Mouse (Mus musculus): Measurements from ENCODE around the gene Apbb2. TPM values are rescaled to one million over a fixed set of nuclear protein-coding genes. Genes with fewer than 3 reads are reported as not detected.

The Apbb2 gene
- polyA plus RNA-seq, 1 experiment from 2014 or later = 38.0 TPM

DNA sequence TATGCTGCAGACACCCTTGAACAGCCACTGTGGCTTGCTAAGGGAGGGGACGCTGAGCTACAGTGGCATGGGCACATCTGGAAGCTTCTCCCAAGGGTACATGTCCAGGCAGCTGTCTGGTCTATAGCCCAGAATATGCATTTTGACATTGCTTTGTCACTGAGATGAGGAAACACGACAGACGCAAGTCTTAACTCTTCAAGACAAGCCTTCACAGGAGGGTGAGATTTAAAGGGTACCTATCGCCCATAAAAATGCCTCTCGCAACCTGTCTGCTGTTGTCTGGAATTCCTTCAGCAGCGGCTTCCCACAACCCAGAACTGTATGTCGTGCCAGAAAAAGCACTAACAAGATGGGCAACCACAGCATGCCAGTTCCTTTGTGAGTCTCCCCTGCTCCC, 60.5 kb downstream of the Apbb2 start:
- no peak for DNase-seq (ENCODE audit: low read depth, low spot score)
- POLR2A ChIA-PET = no interaction called here
- CTCF ChIA-PET = no interaction called here
- H3K27me3 ChIP-seq = no peaks in the 10 kb centered on the region
- no peak for ATAC-seq
- in situ Hi-C loops (cut with MboI; ENCODE audit: low pct_unique_long_range_greater_than_20kb) = no loop called here
- no peak for TF ChIP-seq CTCF (IDR thresholded peaks at IDR 0.05)

DNA sequence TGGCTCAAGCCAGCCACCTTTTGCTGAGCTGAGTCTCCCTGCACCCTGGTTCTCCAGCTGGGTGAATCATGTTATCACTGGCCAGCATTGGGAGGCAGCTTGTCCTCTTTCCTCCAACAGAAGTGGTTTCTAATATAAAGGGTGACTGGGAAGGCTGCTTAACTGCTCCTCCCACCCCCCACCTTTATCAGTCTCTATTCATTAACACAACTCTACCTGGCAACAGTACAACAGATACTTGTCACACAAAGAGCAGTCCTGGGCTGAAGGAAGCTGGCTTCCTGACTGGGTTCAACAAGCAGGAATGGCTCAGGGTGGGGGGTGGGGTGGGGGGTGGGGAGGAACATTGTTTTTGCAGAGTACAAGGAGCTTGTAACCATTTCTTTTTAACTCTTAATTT, 64.7 kb downstream of the Apbb2 start:
- ATAC-seq = no peak
- ChIA-PET CTCF (interaction anchor here (1.0 to 1.4 kb wide), 4 partner anchors 9 to 168 kb away, joined by 3 to 5 read pairs (median 4); no protein-coding TSS in a partner anchor), POLR2A (interaction anchor here (1.1 kb wide), 1 partner anchor 20 kb away, joined by 5 read pairs; no protein-coding TSS in a partner anchor)
- no peak for TF ChIP-seq CTCF (IDR thresholded peaks at IDR 0.05)
- H3K27me3 ChIP-seq = no peaks in the 10 kb centered on the region
- in situ Hi-C loops (cut with MboI; ENCODE audit: low pct_unique_long_range_greater_than_20kb) = loop anchor here (5.0 kb wide), 1 partner anchor 63 kb away; the partner anchor contains the start of gene Apbb2
- no peak for DNase-seq (ENCODE audit: low read depth, low spot score)

- H3K27me3 ChIP-seq = no peaks in the 10 kb centered on the region
- CTCF ChIA-PET = interaction anchor here (1.1 kb wide), 1 partner anchor 13 kb away, joined by 3 read pairs; no protein-coding TSS in a partner anchor
- in situ Hi-C loops (cut with MboI; ENCODE audit: low pct_unique_long_range_greater_than_20kb) = loop anchor here (5.0 kb wide), 1 partner anchor 65 kb away; the partner anchor contains the start of gene Apbb2
- POLR2A ChIA-PET = interaction anchor here (1.1 kb wide), 1 partner anchor 66 kb away, joined by 3 read pairs; the partner anchor contains the start of gene Apbb2
- no peak for TF ChIP-seq CTCF (IDR thresholded peaks at IDR 0.05)
- ATAC-seq (no peak), DNase-seq (ENCODE audit: low read depth, low spot score) (no peak)
Observed at GRCm38 (mm10) chr5:66552246-66552645, 66.3 kb downstream of the Apbb2 start.

GRCm38 (mm10) chr5:66550292-66550691, 68.3 kb downstream of the Apbb2 start:
- DNase-seq (ENCODE audit: low read depth, low spot score) = peak; percentile 53
- ChIA-PET CTCF (interaction anchor here (1.4 to 1.7 kb wide), 3 partner anchors 9 to 68 kb away, joined by 3 read pairs; partner anchors contain the start of gene Apbb2), POLR2A (interaction anchor here (1.0 kb wide), 1 partner anchor 12 kb away, joined by 3 read pairs; no protein-coding TSS in a partner anchor)
- in situ Hi-C loops (cut with MboI; ENCODE audit: low pct_unique_long_range_greater_than_20kb) = loop anchor here (5.0 kb wide), 1 partner anchor 67 kb away; the partner anchor contains the start of gene Apbb2
- H3K27me3 ChIP-seq = no peaks in the 10 kb centered on the region
- ATAC-seq = peak; percentile 44
- no peak for TF ChIP-seq CTCF (IDR thresholded peaks at IDR 0.05)

DNA sequence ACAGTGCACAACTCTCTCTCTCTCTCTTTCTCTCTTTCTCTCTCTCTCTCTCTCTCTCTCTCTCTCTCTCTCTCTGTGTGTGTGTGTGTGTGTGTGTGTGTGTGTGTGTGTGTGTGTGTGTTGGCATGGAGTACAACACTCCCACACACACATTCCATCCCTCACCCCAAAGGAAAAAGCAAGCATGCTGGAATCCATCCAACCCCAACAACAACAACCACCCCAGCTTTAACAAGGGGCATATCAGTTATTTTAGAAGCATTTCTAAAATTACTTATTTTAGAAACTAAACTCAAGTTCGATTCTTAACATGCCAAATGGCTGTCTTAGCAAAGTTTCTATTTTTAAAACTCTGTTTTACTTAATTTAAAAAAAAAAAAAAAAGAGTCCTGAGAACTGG, 68.9 kb downstream of the Apbb2 start:
- no peaks in the 10 kb centered on the region for H3K27me3 ChIP-seq
- no peak for TF ChIP-seq CTCF (IDR thresholded peaks at IDR 0.05)
- DNase-seq (ENCODE audit: low read depth, low spot score) (no peak), ATAC-seq (no peak)
- ChIA-PET POLR2A (interaction anchor here (0.9 to 1.0 kb wide), 2 partner anchors 12 to 19 kb away, joined by 3 to 4 read pairs; no protein-coding TSS in a partner anchor), CTCF (interaction anchor here (1.7 kb wide), 1 partner anchor 68 kb away, joined by 3 read pairs; the partner anchor contains the start of gene Apbb2)
- in situ Hi-C loops (cut with MboI; ENCODE audit: low pct_unique_long_range_greater_than_20kb) = loop anchor here (5.0 kb wide), 1 partner anchor 68 kb away; the partner anchor contains the start of gene Apbb2

DNA sequence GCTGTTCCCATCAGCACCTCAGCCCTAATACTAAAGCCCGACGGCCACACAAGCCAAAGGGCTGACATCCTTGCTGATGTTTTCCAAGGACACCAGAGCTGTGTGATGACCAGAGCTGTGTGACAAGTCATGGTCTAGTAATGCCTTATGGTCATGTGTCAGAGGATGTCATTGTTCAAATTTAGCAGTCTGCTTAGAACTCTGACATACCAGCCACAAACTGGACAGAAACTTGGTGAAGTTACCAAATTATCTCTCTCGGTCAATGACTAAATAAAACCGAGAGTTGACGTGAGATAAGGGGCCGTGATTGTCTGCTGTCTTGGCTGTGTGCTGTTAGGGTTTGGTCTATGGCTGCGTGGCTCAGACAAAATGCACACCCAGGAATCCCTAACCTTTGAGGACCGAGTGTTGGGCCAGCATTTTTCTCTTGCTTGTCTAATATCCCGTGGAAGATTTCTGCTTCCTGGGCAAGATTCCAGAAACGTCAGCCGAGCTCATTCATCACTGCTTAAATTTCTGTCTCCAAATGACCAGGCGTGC, 71.5 kb downstream of the Apbb2 start:
- CTCF ChIA-PET = interaction anchor here (1.2 to 2.0 kb wide), 4 partner anchors 38 to 163 kb away, joined by 3 to 4 read pairs (median 4); no protein-coding TSS in a partner anchor
- ATAC-seq = no peak
- POLR2A ChIA-PET = interaction anchor here (0.8 to 1.4 kb wide), 2 partner anchors 66 to 71 kb away, joined by 3 read pairs; partner anchors contain the start of gene Apbb2
- in situ Hi-C loops (cut with MboI; ENCODE audit: low pct_unique_long_range_greater_than_20kb) = no loop called here
- DNase-seq (ENCODE audit: low read depth, low spot score) = peak; percentile 57
- no peak for TF ChIP-seq CTCF (IDR thresholded peaks at IDR 0.05)
- no peaks in the 10 kb centered on the region for H3K27me3 ChIP-seq

DNA sequence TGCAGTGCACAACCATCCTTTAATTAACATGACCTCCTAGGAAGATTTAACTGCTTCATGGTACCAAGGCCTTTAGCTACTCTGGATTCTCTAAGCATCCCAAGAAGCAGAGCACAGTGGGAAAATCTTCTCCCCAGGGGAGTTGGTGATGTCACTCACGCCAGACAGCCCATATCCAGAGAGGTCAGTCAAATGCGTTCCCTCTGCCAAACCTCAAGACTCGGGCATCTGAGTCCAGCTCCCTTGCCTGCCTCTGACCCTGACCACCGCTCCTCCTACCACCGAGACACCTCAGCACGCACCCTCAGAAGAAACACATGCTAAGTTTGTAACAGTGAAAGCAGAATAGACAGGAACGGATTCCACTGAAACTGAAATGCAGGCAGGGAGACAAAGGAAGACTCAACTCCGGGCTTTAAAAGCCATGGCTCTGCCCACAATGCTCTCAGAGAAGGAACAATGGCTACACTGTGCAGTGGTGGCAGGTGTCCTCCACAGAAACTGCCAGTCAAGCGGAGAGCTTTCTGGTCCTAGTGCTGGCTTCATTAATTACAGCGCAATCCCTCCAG, 72.9 kb downstream of the Apbb2 start:
- no peaks in the 10 kb centered on the region for H3K27me3 ChIP-seq
- ATAC-seq (no peak), DNase-seq (ENCODE audit: low read depth, low spot score) (no peak)
- ChIA-PET CTCF (interaction anchor here (1.2 to 2.0 kb wide), 4 partner anchors 36 to 161 kb away, joined by 3 to 4 read pairs (median 4); no protein-coding TSS in a partner anchor), POLR2A (interaction anchor here (1.4 kb wide), 1 partner anchor 73 kb away, joined by 3 read pairs; the partner anchor contains the start of gene Apbb2)
- in situ Hi-C loops (cut with MboI; ENCODE audit: low pct_unique_long_range_greater_than_20kb) = no loop called here
- TF ChIP-seq CTCF (IDR thresholded peaks at IDR 0.05) = no peak

GRCm38 (mm10) chr5:66543761-66544160, 74.8 kb downstream of the Apbb2 start:
- ChIA-PET CTCF (interaction anchor here (0.8 to 2.1 kb wide), 10 partner anchors 11 to 173 kb away, joined by 3 to 6 read pairs (median 4); no protein-coding TSS in a partner anchor), POLR2A (interaction anchor here (0.6 to 1.1 kb wide), 4 partner anchors 46 to 66 kb away, joined by 3 to 4 read pairs (median 3); no protein-coding TSS in a partner anchor)
- in situ Hi-C loops (cut with MboI; ENCODE audit: low pct_unique_long_range_greater_than_20kb) = no loop called here
- DNase-seq (ENCODE audit: low read depth, low spot score) = peak; percentile 73
- ATAC-seq = peak; percentile 81
- H3K27me3 ChIP-seq = no peaks in the 10 kb centered on the region
- TF ChIP-seq CTCF (IDR thresholded peaks at IDR 0.05) = no peak

GRCm38 (mm10) chr5:66543344-66543743, 75.2 kb downstream of the Apbb2 start:
- DNase-seq (ENCODE audit: low read depth, low spot score) (peak; percentile 39), ATAC-seq (peak; percentile 60)
- H3K27me3 ChIP-seq = no peaks in the 10 kb centered on the region
- TF ChIP-seq CTCF (IDR thresholded peaks at IDR 0.05) = no peak
- CTCF ChIA-PET = interaction anchor here (0.8 to 2.1 kb wide), 12 partner anchors 10 to 172 kb away, joined by 3 to 6 read pairs (median 4); no protein-coding TSS in a partner anchor
- POLR2A ChIA-PET = interaction anchor here (0.6 to 1.1 kb wide), 5 partner anchors 46 to 564 kb away, joined by 3 to 4 read pairs (median 3); no protein-coding TSS in a partner anchor
- in situ Hi-C loops (cut with MboI; ENCODE audit: low pct_unique_long_range_greater_than_20kb) = no loop called here

GRCm38 (mm10) chr5:66542521-66542920, 76.1 kb downstream of the Apbb2 start:
- in situ Hi-C loops (cut with MboI; ENCODE audit: low pct_unique_long_range_greater_than_20kb) = no loop called here
- H3K27me3 ChIP-seq = no peaks in the 10 kb centered on the region
- ChIA-PET POLR2A (interaction anchor here (0.8 to 1.1 kb wide), 3 partner anchors 46 to 75 kb away, joined by 3 read pairs; partner anchors contain the start of gene Apbb2), CTCF (interaction anchor here (1.0 to 1.6 kb wide), 6 partner anchors 9 to 70 kb away, joined by 3 to 6 read pairs (median 4); no protein-coding TSS in a partner anchor)
- no peak for TF ChIP-seq CTCF (IDR thresholded peaks at IDR 0.05)
- peak; percentile 57 for DNase-seq (ENCODE audit: low read depth, low spot score)
- peak; percentile 56 for ATAC-seq
